Mouse (Mus musculus) kidney, adult 18-20 months (tissue): Measurements from ENCODE around the gene Hist1h2ag.

Experiments used
- DNase-seq: peaks from one replicate; pipeline ENCODE4 v3.0.0; 2021

Hist1h2ag gene

GRCm38 (mm10) chr13:22007872-22008271 is 34.9 kb downstream of the Hist1h2ag start:
- no peak for DNase-seq

GRCm38 (mm10) chr13:22007121-22007510 is 35.6 kb downstream of the Hist1h2ag start:
- no peak for DNase-seq

- DNase-seq = peak; percentile 53
These were observed 36.2 kb downstream of the Hist1h2ag start for GRCm38 (mm10) chr13:22006334-22007120.

GRCm38 (mm10) chr13:22005605-22006333 is 37.0 kb downstream of the Hist1h2ag start:
- peak; percentile 40 for DNase-seq

- DNase-seq = no peak
These were observed 40.9 kb downstream of the Hist1h2ag start for GRCm38 (mm10) chr13:22001823-22002222.

- no peak for DNase-seq
These were observed 41.4 kb downstream of the Hist1h2ag start for GRCm38 (mm10) chr13:22001346-22001745.

- DNase-seq = no peak
These were observed 43.6 kb downstream of the Hist1h2ag start for GRCm38 (mm10) chr13:21999147-21999546.

- DNase-seq = no peak
These were observed 44.3 kb downstream of the Hist1h2ag start for GRCm38 (mm10) chr13:21998412-21998811.

GRCm38 (mm10) chr13:21997821-21998220 is 44.9 kb downstream of the Hist1h2ag start:
- DNase-seq = no peak

GRCm38 (mm10) chr13:21997201-21997820 is 45.4 kb downstream of the Hist1h2ag start:
- no peak for DNase-seq

- no peak for DNase-seq
These were observed 45.9 kb downstream of the Hist1h2ag start for GRCm38 (mm10) chr13:21996840-21997185.

- no peak for DNase-seq
These were observed 46.5 kb downstream of the Hist1h2ag start for GRCm38 (mm10) chr13:21996101-21996839.

- peak; percentile 31 for DNase-seq
These were observed 47.3 kb downstream of the Hist1h2ag start for GRCm38 (mm10) chr13:21995331-21995914.

- DNase-seq = no peak
These were observed 47.8 kb downstream of the Hist1h2ag start for GRCm38 (mm10) chr13:21994896-21995295.

- peak; percentile 19 for DNase-seq
These were observed 48.6 kb downstream of the Hist1h2ag start for GRCm38 (mm10) chr13:21993957-21994738.

- DNase-seq = no peak
These were observed 50.2 kb downstream of the Hist1h2ag start for GRCm38 (mm10) chr13:21992550-21992949.
